Mouse (Mus musculus): ENCODE measurements at regions not wholly inside any gene's neighbourhood (a gene's known extent, or its start where the extent isn't known, plus 50 kb on each side); places are given as distances from the start of the nearest gene placed in this dataset.

DNA sequence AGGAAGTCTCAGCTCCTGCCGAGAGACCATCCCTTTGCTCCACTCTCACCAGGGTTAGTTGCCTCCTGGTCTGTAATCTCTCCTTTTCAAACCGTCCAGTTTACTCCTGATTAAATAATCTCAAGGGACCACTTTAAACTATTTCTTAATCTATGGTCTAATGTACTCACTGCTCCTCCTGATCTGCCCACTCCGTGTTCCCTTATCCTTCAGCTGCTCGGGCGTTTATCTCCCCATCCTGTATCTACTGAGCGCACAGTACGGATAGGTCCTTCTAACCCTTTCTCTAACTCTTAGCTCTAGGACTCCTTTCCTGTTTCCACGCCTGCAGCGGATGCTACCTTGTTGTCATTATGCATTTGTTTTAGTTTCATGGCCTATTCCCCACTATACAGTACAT is 67.1 kb upstream of the Picalm start:
- WGBS (ENCODE audit: insufficient replicate concordance): 37% methylated on average over 9 of the region's 9 CpGs
- ATAC-seq (replicated peaks; ENCODE audit: insufficient number of reproducible peaks, low FRiP score, low TSS enrichment): peak; percentile 66
- Histone ChIP-seq H3K9me3 (replicated peaks; ENCODE audit: control insufficient read depth, low read length) (no peaks in the 10 kb centered on the region), H3K9ac (ENCODE audit: low read depth, low read length) (no peak overlapping the region), H3K4me3 (ENCODE audit: low read depth, low read length) (no peak overlapping the region), H3K27ac (ENCODE audit: low read depth, low read length) (no peak overlapping the region), H3K4me2 (peak overlapping the region; percentile 18; the same call in 1 of the 2 replicates), H3K36me3 (ENCODE audit: control insufficient read depth, insufficient read depth, low read length) (no peaks in the 10 kb centered on the region), H3K27me3 (ENCODE audit: control insufficient read depth, insufficient read depth, low read length) (no peaks in the 10 kb centered on the region), H3K4me1 (ENCODE audit: control insufficient read depth, insufficient read depth, low read length) (peaks cover 19% of the 10 kb centered on the region)

GRCm38 (mm10) chr7:90064198-90064597 is 65.8 kb upstream of the Picalm start:
- no peaks in the 10 kb centered on the region for H3K9me3 ChIP-seq (replicated peaks; ENCODE audit: control insufficient read depth, low read length)
- H3K4me3 ChIP-seq (ENCODE audit: low read depth, low read length): no peak overlapping the region
- no peaks in the 10 kb centered on the region for H3K36me3 ChIP-seq (ENCODE audit: control insufficient read depth, insufficient read depth, low read length)
- no peak overlapping the region for H3K27ac ChIP-seq (ENCODE audit: low read depth, low read length)
- H3K4me2 ChIP-seq: no peak overlapping the region
- H3K4me1 ChIP-seq (ENCODE audit: control insufficient read depth, insufficient read depth, low read length): peaks cover 18% of the 10 kb centered on the region
- 91% methylated on average over 1 of the region's 1 CpGs for WGBS (ENCODE audit: insufficient replicate concordance)
- H3K27me3 ChIP-seq (ENCODE audit: control insufficient read depth, insufficient read depth, low read length): no peaks in the 10 kb centered on the region
- no peak overlapping the region for H3K9ac ChIP-seq (ENCODE audit: low read depth, low read length)
- no peak for ATAC-seq (replicated peaks; ENCODE audit: insufficient number of reproducible peaks, low FRiP score, low TSS enrichment)

DNA sequence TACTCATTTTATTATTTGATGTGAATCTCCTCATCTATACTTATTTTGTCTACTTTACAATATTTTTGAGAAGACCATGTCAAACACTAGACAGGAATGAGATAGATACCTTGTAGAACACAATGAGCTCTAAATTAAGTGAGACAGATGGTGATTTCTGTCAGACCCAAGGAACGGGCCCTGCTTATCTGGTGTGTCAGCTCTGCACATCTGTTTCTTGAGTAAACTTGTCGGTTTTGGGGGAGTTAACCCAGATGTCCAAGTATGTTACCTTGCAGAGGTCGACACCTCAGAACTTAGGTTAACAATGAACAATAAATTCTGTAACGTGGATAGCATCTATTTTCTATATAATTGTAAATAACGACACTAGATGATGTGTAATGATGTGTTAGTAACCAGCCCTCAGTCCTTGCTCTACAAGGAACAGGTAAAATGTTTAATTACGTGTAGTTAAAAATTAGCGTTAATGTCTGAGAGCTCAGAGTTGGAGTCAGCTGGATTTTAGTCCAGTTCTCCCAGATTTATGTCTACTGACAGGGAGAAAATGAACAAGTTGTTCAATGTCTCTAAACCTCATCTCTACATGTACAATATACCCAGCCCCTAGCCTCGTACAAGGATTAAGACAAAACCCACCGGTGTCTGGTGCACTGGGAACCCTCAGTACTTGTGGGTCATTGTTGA is 64.6 kb upstream of the Picalm start:
- no peaks in the 10 kb centered on the region for H3K36me3 ChIP-seq (ENCODE audit: control insufficient read depth, insufficient read depth, low read length)
- no peak overlapping the region for H3K4me2 ChIP-seq
- no peak overlapping the region for H3K4me3 ChIP-seq (ENCODE audit: low read depth, low read length)
- no peaks in the 10 kb centered on the region for H3K27me3 ChIP-seq (ENCODE audit: control insufficient read depth, insufficient read depth, low read length)
- WGBS (ENCODE audit: insufficient replicate concordance): 67% methylated on average over 9 of the region's 9 CpGs
- peaks cover 6% of the 10 kb centered on the region for H3K4me1 ChIP-seq (ENCODE audit: control insufficient read depth, insufficient read depth, low read length)
- H3K27ac ChIP-seq (ENCODE audit: low read depth, low read length): no peak overlapping the region
- no peak overlapping the region for H3K9ac ChIP-seq (ENCODE audit: low read depth, low read length)
- H3K9me3 ChIP-seq (replicated peaks; ENCODE audit: control insufficient read depth, low read length): no peaks in the 10 kb centered on the region
- no peak for ATAC-seq (replicated peaks; ENCODE audit: insufficient number of reproducible peaks, low FRiP score, low TSS enrichment)

- Histone ChIP-seq H3K4me3 (ENCODE audit: low read depth, low read length) (no peak overlapping the region), H3K9me3 (replicated peaks; ENCODE audit: control insufficient read depth, low read length) (no peaks in the 10 kb centered on the region), H3K4me1 (ENCODE audit: control insufficient read depth, insufficient read depth, low read length) (no peaks in the 10 kb centered on the region; the same call in 1 of the 2 replicates), H3K9ac (ENCODE audit: low read depth, low read length) (no peak overlapping the region), H3K36me3 (ENCODE audit: control insufficient read depth, insufficient read depth, low read length) (no peaks in the 10 kb centered on the region), H3K27me3 (ENCODE audit: control insufficient read depth, insufficient read depth, low read length) (no peaks in the 10 kb centered on the region), H3K4me2 (no peak overlapping the region), H3K27ac (ENCODE audit: low read depth, low read length) (no peak overlapping the region)
- no peak for ATAC-seq (replicated peaks; ENCODE audit: insufficient number of reproducible peaks, low FRiP score, low TSS enrichment)
- WGBS (ENCODE audit: insufficient replicate concordance): 82% methylated on average over 5 of the region's 5 CpGs
Measured at GRCm38 (mm10) chr7:90066275-90066674, 63.7 kb upstream of the Picalm start.

GRCm38 (mm10) chr7:90067961-90068665 is 61.9 kb upstream of the Picalm start:
- 71% methylated on average over 3 of the region's 3 CpGs for WGBS (ENCODE audit: insufficient replicate concordance)
- Histone ChIP-seq H3K4me1 (ENCODE audit: control insufficient read depth, insufficient read depth, low read length) (no peaks in the 10 kb centered on the region), H3K27ac (ENCODE audit: low read depth, low read length) (no peak overlapping the region), H3K4me3 (ENCODE audit: low read depth, low read length) (no peak overlapping the region), H3K9me3 (replicated peaks; ENCODE audit: control insufficient read depth, low read length) (no peaks in the 10 kb centered on the region), H3K4me2 (no peak overlapping the region), H3K27me3 (ENCODE audit: control insufficient read depth, insufficient read depth, low read length) (no peaks in the 10 kb centered on the region), H3K36me3 (ENCODE audit: control insufficient read depth, insufficient read depth, low read length) (no peaks in the 10 kb centered on the region), H3K9ac (ENCODE audit: low read depth, low read length) (no peak overlapping the region)
- ATAC-seq (replicated peaks; ENCODE audit: insufficient number of reproducible peaks, low FRiP score, low TSS enrichment): no peak

DNA sequence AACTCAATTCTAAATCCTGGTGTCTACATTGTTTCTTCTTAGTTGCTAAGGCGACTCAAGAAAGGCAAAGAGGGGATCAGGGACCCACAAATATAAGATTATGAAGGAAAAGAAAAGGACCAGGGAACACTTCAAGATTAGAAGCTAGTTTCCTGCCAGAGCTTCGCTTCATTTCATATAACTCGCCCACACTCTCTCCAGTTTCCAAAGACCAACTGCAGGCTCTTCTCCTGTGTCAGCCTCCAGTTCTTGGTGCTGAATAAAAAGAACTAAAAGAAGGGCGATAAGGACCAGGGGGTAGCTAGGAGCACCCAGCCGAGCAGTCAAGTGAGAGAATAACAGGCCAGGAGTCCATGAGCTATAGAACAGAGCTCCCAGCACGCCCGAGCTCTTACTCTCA is 59.7 kb upstream of the Picalm start:
- Histone ChIP-seq H3K9me3 (replicated peaks; ENCODE audit: control insufficient read depth, low read length) (no peaks in the 10 kb centered on the region), H3K27me3 (ENCODE audit: control insufficient read depth, insufficient read depth, low read length) (no peaks in the 10 kb centered on the region), H3K4me2 (no peak overlapping the region), H3K4me3 (ENCODE audit: low read depth, low read length) (no peak overlapping the region), H3K36me3 (ENCODE audit: control insufficient read depth, insufficient read depth, low read length) (no peaks in the 10 kb centered on the region), H3K4me1 (ENCODE audit: control insufficient read depth, insufficient read depth, low read length) (no peaks in the 10 kb centered on the region), H3K27ac (ENCODE audit: low read depth, low read length) (no peak overlapping the region), H3K9ac (ENCODE audit: low read depth, low read length) (no peak overlapping the region)
- ATAC-seq (replicated peaks; ENCODE audit: insufficient number of reproducible peaks, low FRiP score, low TSS enrichment): no peak
- 73% methylated on average over 7 of the region's 7 CpGs for WGBS (ENCODE audit: insufficient replicate concordance)

DNA sequence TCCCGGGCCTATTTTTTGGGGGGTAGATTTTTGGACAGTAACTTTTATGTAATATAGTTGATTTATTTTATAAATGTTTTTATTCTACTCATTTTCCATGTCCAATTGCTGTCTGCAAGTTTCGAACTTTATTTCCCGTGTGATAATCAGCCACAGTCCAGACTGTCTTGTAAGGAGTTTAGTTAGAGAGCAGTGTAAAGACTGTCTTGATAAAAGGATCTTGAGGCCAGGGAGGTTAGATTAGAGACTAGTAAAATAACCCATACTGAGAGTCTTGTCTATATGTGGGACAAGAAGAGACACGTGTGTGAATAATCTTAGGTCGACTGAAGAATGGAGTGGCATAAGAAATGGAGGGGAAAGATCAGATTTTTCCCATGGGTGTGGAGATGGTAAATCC is 56.1 kb upstream of the Picalm start:
- H3K27ac ChIP-seq (ENCODE audit: low read depth, low read length): no peak overlapping the region
- H3K4me2 ChIP-seq: no peak overlapping the region
- no peak for ATAC-seq (replicated peaks; ENCODE audit: insufficient number of reproducible peaks, low FRiP score, low TSS enrichment)
- no peak overlapping the region for H3K9ac ChIP-seq (ENCODE audit: low read depth, low read length)
- 76% methylated on average over 5 of the region's 5 CpGs for WGBS (ENCODE audit: insufficient replicate concordance)
- no peak overlapping the region for H3K4me3 ChIP-seq (ENCODE audit: low read depth, low read length)
- H3K4me1 ChIP-seq (ENCODE audit: control insufficient read depth, insufficient read depth, low read length): no peaks in the 10 kb centered on the region
- H3K9me3 ChIP-seq (replicated peaks; ENCODE audit: control insufficient read depth, low read length): no peaks in the 10 kb centered on the region
- H3K27me3 ChIP-seq (ENCODE audit: control insufficient read depth, insufficient read depth, low read length): no peaks in the 10 kb centered on the region
- H3K36me3 ChIP-seq (ENCODE audit: control insufficient read depth, insufficient read depth, low read length): no peaks in the 10 kb centered on the region

DNA sequence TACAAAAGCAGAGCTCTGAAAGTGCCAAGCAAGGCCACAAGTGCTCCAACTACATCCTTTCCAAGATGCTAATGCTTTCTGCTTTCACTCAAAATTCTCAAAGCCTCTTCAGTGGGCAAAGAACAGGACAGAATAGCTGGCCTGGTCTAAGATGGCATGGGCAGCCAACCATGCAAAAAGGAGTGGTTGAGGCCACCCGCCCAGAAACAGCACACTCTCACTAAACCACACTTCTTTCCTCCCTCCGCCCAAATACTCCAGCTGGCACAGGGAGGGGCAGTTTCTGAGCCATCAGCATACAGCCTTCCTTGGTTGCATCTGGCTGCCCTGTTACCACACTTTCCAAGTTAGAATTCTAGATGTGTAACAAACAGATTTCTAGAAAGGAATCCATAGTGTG is 55.4 kb upstream of the Picalm start:
- no peak for ATAC-seq (replicated peaks; ENCODE audit: insufficient number of reproducible peaks, low FRiP score, low TSS enrichment)
- Histone ChIP-seq H3K36me3 (ENCODE audit: control insufficient read depth, insufficient read depth, low read length) (no peaks in the 10 kb centered on the region), H3K27me3 (ENCODE audit: control insufficient read depth, insufficient read depth, low read length) (no peaks in the 10 kb centered on the region), H3K9ac (ENCODE audit: low read depth, low read length) (no peak overlapping the region), H3K4me1 (ENCODE audit: control insufficient read depth, insufficient read depth, low read length) (no peaks in the 10 kb centered on the region), H3K4me3 (ENCODE audit: low read depth, low read length) (no peak overlapping the region), H3K27ac (ENCODE audit: low read depth, low read length) (no peak overlapping the region), H3K9me3 (replicated peaks; ENCODE audit: control insufficient read depth, low read length) (no peaks in the 10 kb centered on the region), H3K4me2 (no peak overlapping the region)
- WGBS (ENCODE audit: insufficient replicate concordance): 84% methylated on average over 2 of the region's 2 CpGs

GRCm38 (mm10) chr7:90077565-90077964 is 52.4 kb upstream of the Picalm start:
- Histone ChIP-seq H3K4me3 (ENCODE audit: low read depth, low read length) (no peak overlapping the region), H3K9ac (ENCODE audit: low read depth, low read length) (no peak overlapping the region), H3K36me3 (ENCODE audit: control insufficient read depth, insufficient read depth, low read length) (no peaks in the 10 kb centered on the region), H3K4me1 (ENCODE audit: control insufficient read depth, insufficient read depth, low read length) (peaks cover 16% of the 10 kb centered on the region), H3K4me2 (no peak overlapping the region), H3K27ac (ENCODE audit: low read depth, low read length) (no peak overlapping the region), H3K9me3 (replicated peaks; ENCODE audit: control insufficient read depth, low read length) (no peaks in the 10 kb centered on the region), H3K27me3 (ENCODE audit: control insufficient read depth, insufficient read depth, low read length) (no peaks in the 10 kb centered on the region)
- 85% methylated on average over 2 of the region's 2 CpGs for WGBS (ENCODE audit: insufficient replicate concordance)
- no peak for ATAC-seq (replicated peaks; ENCODE audit: insufficient number of reproducible peaks, low FRiP score, low TSS enrichment)
